Mouse (Mus musculus): ENCODE measurements at regions not wholly inside any gene's neighbourhood (a gene's known extent, or its start where the extent isn't known, plus 50 kb on each side); places are given as distances from the start of the nearest gene placed in this dataset.
"Not testable (repeated sequence)": the region's sequence is repeated elsewhere in the genome, so short reads cannot be mapped to it uniquely, and the experiment has no call there.

GRCm38 (mm10) chr9:43857988-43858387 is 114.2 kb downstream of the Nectin1 start:
- DNase-seq (ENCODE audit: low spot score): no peak

DNA sequence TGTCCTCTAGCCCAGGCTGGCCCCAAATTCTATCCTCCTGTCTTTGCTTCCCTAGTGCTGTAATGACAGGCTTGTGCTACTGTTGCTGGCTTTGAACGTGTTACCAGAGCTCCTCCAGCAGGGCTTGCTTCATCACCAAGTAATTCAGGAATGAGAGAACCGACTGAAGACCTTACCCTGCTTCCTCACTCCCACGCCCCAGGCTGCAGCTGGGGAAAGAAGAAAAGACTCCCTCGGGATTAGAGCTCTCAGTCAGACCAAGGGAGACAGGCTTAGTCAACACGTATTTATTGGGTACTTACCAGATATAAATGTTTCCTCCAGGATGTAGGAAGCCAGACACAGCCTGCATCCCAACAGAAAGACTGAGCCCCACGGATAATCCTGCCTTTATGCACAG is 115.0 kb downstream of the Nectin1 start:
- no peak for DNase-seq (ENCODE audit: low spot score)

DNA sequence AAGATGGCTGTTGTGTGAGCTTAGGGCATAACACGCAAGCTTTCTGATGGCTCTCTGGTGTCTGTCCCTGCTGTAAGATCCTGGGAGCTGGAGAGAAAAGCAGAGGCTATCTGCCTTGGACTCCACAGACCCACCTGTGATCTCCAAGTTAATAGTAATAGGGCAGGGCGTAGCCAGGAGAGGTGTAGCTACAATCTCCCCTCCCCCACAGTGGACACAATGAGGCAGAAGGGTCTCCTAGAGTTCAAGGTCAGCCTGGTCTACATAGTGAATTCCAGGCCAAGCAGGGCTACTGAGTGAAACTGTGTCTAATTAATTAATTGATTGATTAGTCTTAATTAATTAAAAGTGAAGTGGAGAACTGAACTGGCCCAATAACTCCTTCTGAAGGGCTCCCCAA is 116.5 kb downstream of the Nectin1 start:
- no peak for DNase-seq (ENCODE audit: low spot score)

GRCm38 (mm10) chr9:43861375-43861774 is 117.6 kb downstream of the Nectin1 start:
- DNase-seq (ENCODE audit: low spot score): no peak

- DNase-seq (ENCODE audit: low spot score): not testable (repeated sequence)
Measured at GRCm38 (mm10) chr9:43862034-43862433, 118.2 kb downstream of the Nectin1 start.

DNA sequence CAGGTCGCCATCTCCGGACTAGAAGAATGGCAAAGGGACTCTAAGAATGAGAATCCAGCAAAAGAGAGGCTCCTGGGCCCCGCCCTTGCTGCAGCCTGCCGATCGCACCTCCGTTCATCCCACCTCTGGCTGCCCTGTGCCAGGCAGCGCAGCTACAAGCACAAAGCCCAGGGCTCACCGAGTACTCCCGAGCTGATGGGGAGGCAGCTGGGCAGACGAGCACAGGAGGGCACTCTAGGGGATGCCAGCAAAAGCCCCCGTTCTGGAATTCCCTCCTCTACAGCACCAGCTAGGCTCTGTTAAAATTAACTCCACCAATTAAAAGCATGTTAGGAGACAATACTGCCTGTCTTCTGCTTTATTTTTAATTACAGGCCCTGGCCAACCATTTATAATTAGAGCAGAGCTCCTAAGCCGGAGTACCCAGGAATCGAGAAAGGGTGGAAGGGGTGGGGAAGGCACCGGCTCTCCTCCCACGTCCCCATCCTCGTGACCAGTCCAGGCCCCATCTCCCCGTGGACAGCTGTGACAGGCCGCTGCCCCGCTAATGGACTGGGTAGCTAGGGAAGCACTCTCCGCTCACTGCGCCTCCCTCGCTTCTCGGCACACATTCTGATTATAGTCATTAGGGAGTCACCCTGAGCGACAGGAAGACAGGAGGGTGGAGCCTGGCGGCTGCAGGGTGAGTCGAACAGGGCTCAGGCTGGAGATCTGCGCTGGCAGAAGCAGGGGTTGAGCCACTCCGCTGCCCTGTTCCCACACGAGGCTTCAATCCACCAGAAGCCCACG is 120.0 kb downstream of the Nectin1 start:
- DNase-seq (ENCODE audit: low spot score): no peak

DNA sequence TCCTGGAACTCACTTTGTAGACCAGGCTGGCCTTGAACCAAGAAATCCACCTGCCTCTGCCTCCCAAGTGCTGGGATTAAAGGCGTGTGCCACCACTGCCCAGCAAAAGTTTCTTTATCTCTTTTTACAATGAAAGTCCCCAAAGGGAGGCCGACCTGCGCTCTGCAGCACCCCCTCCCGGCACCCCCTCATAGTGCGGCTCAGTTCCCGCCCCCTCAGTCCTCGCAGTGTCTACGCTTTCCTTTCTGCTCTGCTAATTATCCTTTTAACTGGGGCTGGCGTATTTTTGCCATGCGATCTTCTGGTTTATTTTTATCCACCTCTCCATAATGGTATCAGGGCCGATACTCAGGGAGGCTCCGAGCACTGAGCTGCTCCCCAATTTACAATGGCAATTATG is 123.0 kb downstream of the Nectin1 start:
- no peak for DNase-seq (ENCODE audit: low spot score)

DNA sequence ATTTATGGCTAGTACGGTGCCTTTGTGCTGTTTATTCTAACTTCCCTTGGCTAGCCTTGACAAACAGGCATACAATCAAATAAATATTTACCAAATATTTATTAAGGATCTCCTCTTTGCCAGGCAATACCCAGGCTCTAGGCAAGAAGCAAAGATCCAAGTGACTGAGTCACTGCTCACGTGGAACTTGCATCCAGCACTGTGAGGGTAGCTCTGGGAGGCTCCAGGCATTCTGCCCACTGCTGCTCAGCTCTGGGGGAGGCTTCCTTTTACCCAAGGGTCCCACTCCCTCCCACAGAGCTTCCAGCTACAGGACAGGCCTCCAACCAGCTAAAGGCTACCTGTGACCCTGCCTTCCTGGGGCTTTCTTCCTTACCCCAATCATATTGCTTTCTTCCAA is 130.1 kb downstream of the Nectin1 start:
- DNase-seq (ENCODE audit: low spot score): no peak

- no peak for DNase-seq (ENCODE audit: low spot score)
Measured at GRCm38 (mm10) chr9:43874332-43874731, 130.5 kb downstream of the Nectin1 start.

DNA sequence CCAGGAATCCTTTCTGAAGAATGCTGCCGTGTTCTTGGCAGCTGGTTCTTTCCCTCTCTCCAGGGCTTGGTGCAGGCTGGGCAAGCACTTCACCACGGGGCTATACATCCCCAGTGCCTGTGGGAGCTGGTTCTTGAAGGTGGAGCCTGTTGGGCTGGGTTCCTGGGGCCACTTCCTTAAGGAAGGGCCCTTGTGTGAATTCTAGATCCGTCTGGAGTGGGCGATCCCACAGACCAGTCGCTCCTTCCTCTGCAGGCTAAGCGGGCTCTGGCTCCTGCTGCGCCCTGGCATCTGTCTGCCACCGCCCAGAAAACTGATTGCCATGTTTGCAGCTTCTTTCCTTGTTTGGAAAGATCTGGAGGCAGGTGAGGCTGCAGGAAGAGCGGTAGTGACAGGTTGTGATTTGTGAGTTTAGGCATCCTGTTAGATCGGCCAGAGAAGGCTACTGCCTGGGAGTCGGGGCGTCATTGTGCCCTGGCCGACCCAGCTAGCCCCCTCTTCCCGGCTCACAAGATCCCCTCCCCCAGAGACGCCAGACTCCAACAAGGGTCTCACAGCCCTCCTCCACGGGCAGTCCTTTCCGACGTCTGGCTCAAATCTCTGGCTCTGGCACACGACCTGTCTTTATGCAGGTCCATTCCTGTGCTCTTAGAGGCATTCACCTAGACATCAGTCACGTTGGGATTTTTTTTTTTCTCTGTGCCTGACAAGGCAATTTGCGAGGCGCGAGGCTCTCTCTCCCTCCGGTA is 135.6 kb downstream of the Nectin1 start:
- DNase-seq (ENCODE audit: low spot score): no peak

GRCm38 (mm10) chr9:43879969-43880396 is 136.2 kb downstream of the Nectin1 start:
- DNase-seq (ENCODE audit: low spot score): no peak

GRCm38 (mm10) chr9:43893086-43893485 is 149.3 kb downstream of the Nectin1 start:
- no peak for DNase-seq (ENCODE audit: low spot score)

DNA sequence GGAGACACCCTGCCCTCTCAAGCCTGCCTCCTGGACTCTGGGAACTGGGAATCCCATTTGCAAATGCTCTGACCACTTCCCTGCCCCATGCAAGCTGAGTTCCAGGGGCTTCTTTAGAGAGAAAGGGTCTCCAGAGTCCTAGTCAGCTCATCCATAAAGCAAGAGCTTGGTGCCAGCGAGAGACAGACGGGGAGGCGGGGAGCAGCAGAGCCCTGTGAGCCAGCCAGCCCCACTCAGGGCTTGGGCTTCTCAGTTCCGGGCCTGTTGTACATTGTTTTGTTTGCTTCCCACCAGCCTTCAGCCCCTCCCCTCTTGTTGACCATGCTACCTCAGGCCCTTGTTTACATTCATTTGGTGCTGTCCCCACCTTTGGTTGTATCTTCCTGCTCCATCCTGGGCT is 143.9 kb upstream of the Thy1 start:
- no peak for DNase-seq (ENCODE audit: low spot score)

GRCm38 (mm10) chr9:43908325-43908724 is 134.9 kb upstream of the Thy1 start:
- no peak for DNase-seq (ENCODE audit: low spot score)

GRCm38 (mm10) chr9:43915015-43915414 is 128.2 kb upstream of the Thy1 start:
- DNase-seq (ENCODE audit: low spot score): no peak

GRCm38 (mm10) chr9:43917467-43917866 is 125.7 kb upstream of the Thy1 start:
- DNase-seq (ENCODE audit: low spot score): no peak

- DNase-seq (ENCODE audit: low spot score): no peak
Measured at GRCm38 (mm10) chr9:43919010-43919409, 124.2 kb upstream of the Thy1 start.

GRCm38 (mm10) chr9:43920053-43920754 is 123.0 kb upstream of the Thy1 start:
- peak; percentile 65 for DNase-seq (ENCODE audit: low spot score)

GRCm38 (mm10) chr9:43922231-43922630 is 121.0 kb upstream of the Thy1 start:
- no peak for DNase-seq (ENCODE audit: low spot score)

DNA sequence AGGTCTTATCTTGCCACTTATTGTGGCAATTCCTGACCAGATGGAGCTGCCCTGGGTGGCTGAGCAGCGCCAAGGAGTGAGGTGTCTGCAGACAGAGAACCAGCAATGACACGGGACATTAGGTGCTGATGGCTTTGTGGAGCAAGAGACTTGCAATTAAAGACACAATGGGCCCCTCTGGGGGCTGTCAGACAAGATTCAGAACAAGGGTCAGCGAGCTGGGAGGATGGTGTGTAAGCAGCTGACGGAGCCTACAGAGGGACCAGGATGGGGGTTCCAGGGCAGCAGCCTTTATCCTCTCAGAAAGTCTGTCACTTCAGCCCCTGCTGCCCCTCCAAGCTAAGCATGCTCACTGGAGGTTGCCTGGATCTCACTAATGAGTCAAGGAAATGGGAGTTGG is 120.1 kb upstream of the Thy1 start:
- DNase-seq (ENCODE audit: low spot score): no peak

DNA sequence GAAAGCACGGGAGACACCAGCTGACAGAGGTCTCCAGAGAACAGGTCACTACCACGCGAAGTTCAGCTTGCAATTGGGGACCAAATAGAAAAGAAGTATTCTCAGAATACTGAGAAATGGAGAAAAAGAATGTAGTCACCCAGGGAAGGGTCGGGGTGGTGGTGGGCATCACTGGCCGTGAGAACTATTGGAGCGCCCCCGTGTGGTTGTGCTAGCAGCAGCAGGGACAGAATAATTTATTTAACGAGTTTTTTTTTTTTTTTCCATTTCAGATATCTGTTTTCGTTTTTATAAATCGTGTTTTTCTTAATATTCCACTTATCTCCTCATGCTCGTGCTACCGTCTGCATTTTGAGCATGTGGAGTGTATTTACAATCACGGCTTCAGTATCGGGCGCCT is 118.4 kb upstream of the Thy1 start:
- no peak for DNase-seq (ENCODE audit: low spot score)

DNA sequence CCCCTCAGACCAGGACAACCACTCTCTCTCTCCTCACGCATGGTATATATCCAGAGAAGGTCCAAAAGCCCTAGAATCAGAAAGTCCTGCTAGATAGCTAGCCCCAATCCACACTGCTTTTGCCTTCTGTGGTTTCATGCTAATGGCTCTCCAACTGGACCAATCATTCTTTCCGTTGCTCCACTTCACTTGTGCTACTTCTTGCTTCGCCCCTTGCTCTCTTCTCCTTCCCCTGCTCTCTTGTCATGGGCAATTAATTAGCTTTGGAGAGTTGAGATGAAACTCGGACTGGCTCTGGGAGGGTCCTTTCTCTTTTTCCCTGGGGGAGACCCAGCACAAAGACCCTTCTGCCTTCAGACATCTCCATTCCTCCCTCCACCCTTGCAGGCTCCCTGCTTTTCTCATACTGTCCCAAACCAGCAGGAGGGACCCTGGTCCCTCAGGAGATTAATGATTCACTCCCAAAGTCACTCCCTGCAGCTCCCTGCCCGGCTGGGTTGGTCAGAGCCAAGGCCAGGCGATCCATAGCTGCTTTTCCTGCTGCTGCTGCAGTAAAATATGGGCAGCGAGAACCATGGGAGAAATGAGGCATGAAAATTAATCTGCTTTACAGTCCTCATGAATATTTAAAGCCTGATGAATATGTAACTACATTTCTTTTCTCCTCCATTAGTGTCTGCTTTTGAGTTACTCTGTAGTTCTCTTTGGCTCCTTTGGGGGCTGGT is 113.7 kb upstream of the Thy1 start:
- DNase-seq (ENCODE audit: low spot score): no peak

All from testis, postnatal 14 days (tissue).